ENCODE assay signal across 25 mouse cellular contexts in genomic region chr3:88361612-88362313, GRCm38 (mm10). TPM values are rescaled to one million over a fixed set of nuclear protein-coding genes. Genes with fewer than 3 reads are reported as not detected.
A peak's percentile ranks its signal among the peaks of the same experiment; 100 is the strongest.
DNase-seq lines count a peak whose midpoint lies in the region; ATAC-seq and TF ChIP-seq lines count a peak whose summit lies in the region.
"Had no signal": no experiment of that assay in that cellular context is flagged by ENCODE, and none has a peak within 500 bp of the region (broad histone marks: within the 10 kb centered on the region; RNA-seq: fewer than 3 reads in every experiment).

No protein-coding gene starts in this region.

- TF ChIP-seq EP300 in liver, embryonic 14.5 days (IDR thresholded peaks at IDR 0.05; ENCODE audit: low read depth) = no peak

- peak; percentile 47 for ATAC-seq in midbrain, postnatal 0 days (ENCODE audit: low FRiP score)
- no peak for ATAC-seq in liver, embryonic 14.5 days (ENCODE audit: insufficient read depth)
- ATAC-seq: midbrain, embryonic 13.5 days had no signal

- 82% methylated on average over 2 of the region's 2 CpGs for WGBS in midbrain, postnatal 0 days
- 85% methylated on average over 2 of the region's 2 CpGs for WGBS in midbrain, embryonic 10.5 days
- 85% methylated on average over 2 of the region's 2 CpGs for WGBS in liver, embryonic 14.5 days (ENCODE audit: insufficient replicate concordance)

- H3K9ac ChIP-seq in midbrain, postnatal 0 days (replicated peaks; ENCODE audit: low read length, poor library complexity, severe bottlenecking) = no peak overlapping the region
- H3K9ac ChIP-seq in liver, embryonic 14.5 days (replicated peaks) = no peak overlapping the region; the same call in 1 of the 2 replicates
- H3K9ac ChIP-seq: limb, embryonic 13.5 days; midbrain, embryonic 13.5 days had no signal

- peaks cover 51% of the 10 kb centered on the region for H3K36me3 ChIP-seq in midbrain, postnatal 0 days (ENCODE audit: insufficient read depth, low read length)
- peaks cover 63% of the 10 kb centered on the region for H3K36me3 ChIP-seq in midbrain, embryonic 10.5 days
- H3K36me3 ChIP-seq in liver, embryonic 14.5 days (replicated peaks; ENCODE audit: control insufficient read depth, insufficient read depth, low read depth) = peaks cover 55% of the 10 kb centered on the region

- H3K4me2 ChIP-seq in midbrain, postnatal 0 days (ENCODE audit: low read depth, low read length, poor library complexity, severe bottlenecking) = no peak overlapping the region
- no peak overlapping the region for H3K4me2 ChIP-seq in liver, embryonic 14.5 days (ENCODE audit: low read depth)
- H3K4me2 ChIP-seq: limb, embryonic 13.5 days; midbrain, embryonic 13.5 days had no signal

- DNase-seq in cerebellum, postnatal 10 days = peak; percentile 26 to 42
- no peak for DNase-seq in cerebellum, adult 9-10 months
- peak; percentile 40 for DNase-seq in layer of hippocampus, adult 11-12 months (ENCODE audit: low spot score)
- DNase-seq in layer of hippocampus, postnatal 25 days (ENCODE audit: extremely low spot score in 1 of 2, low spot score in 1 of 2) = no peak
- peak; percentile 19 for DNase-seq in midbrain, postnatal 0 days (ENCODE audit: low spot score)
- no peak for DNase-seq in midbrain, embryonic 10.5 days (ENCODE audit: low spot score)
- DNase-seq in liver, embryonic 14.5 days (ENCODE audit: low read depth in 3 of 3, low spot score in 3 of 3) = no peak
- DNase-seq in ovary, postnatal 10 days (ENCODE audit: low spot score) = no peak
- DNase-seq: adrenal gland, postnatal 14 days; embryo, embryonic 11 days; gastrocnemius, postnatal 10 days; heart, adult 18-20 months; heart, postnatal 4 days; kidney, adult 2 months; kidney, postnatal 10 days; retina, postnatal 1 day had no signal

- H3K4me1 ChIP-seq in midbrain, postnatal 0 days (ENCODE audit: insufficient read depth, low read length) = no peaks in the 10 kb centered on the region
- H3K4me1 ChIP-seq in midbrain, embryonic 10.5 days = peaks cover 22% of the 10 kb centered on the region
- H3K4me1 ChIP-seq in liver, embryonic 14.5 days (replicated peaks; ENCODE audit: control insufficient read depth in 2 of 2, insufficient read depth in 2 of 2, low read length in 1 of 2) = peaks cover 32 to 37% of the 10 kb centered on the region in 2 experiments

- no peak for TF ChIP-seq CTCF in midbrain, postnatal 0 days (IDR thresholded peaks at IDR 0.05)
- TF ChIP-seq CTCF in liver, embryonic 14.5 days (IDR thresholded peaks at IDR 0.05; ENCODE audit: low read depth) = no peak

- H3K27me3 ChIP-seq in midbrain, postnatal 0 days (ENCODE audit: insufficient read depth, low read length) = no peaks in the 10 kb centered on the region
- H3K27me3 ChIP-seq in midbrain, embryonic 10.5 days (ENCODE audit: low read depth, poor library complexity, severe bottlenecking) = peaks cover 34% of the 10 kb centered on the region
- peaks cover 17% of the 10 kb centered on the region for H3K27me3 ChIP-seq in liver, embryonic 14.5 days (ENCODE audit: control insufficient read depth, insufficient read depth, low read length)
- H3K27me3 ChIP-seq: CH12.LX had no signal

- H3K9me3 ChIP-seq in midbrain, postnatal 0 days (ENCODE audit: low read length) = no peaks in the 10 kb centered on the region
- H3K9me3 ChIP-seq in midbrain, embryonic 10.5 days (replicated peaks) = no peaks in the 10 kb centered on the region
- H3K9me3 ChIP-seq in liver, embryonic 14.5 days (ENCODE audit: control insufficient read depth, low read length) = no peaks in the 10 kb centered on the region
- H3K9me3 ChIP-seq: limb, embryonic 13.5 days; midbrain, embryonic 13.5 days had no signal

- no peak overlapping the region for H3K4me3 ChIP-seq in midbrain, postnatal 0 days (ENCODE audit: low read depth, low read length)
- H3K4me3 ChIP-seq in midbrain, embryonic 10.5 days = no peak overlapping the region
- H3K4me3 ChIP-seq in liver, embryonic 14.5 days (ENCODE audit: insufficient read depth in 1 of 2, low read depth in 2 of 2, low read length in 2 of 2) = no peak overlapping the region
- H3K4me3 ChIP-seq: limb, embryonic 13.5 days; midbrain, embryonic 13.5 days; myocyte had no signal

- H3K27ac ChIP-seq in midbrain, postnatal 0 days (ENCODE audit: low read depth, low read length) = peak overlapping the region; percentile 43; the same call in 1 of the 2 replicates
- H3K27ac ChIP-seq in midbrain, embryonic 10.5 days (replicated peaks) = no peak overlapping the region
- peak overlapping the region; percentile 80 for H3K27ac ChIP-seq in liver, embryonic 14.5 days
- H3K27ac ChIP-seq: limb, embryonic 13.5 days; macrophage; midbrain, embryonic 13.5 days had no signal

RNA-seq across cellular contexts. Expression of gene Paqr6, which starts 2.6 kb away (rescaled TPM):
- 10 to 100 TPM; 10.9 to 12.7 TPM for total RNA-seq in layer of hippocampus, postnatal 25 days (2021)
- 4.5 and 13.5 TPM in 2 replicates for total RNA-seq in midbrain, postnatal 0 days (2014; rRNA removed)
- polyA plus RNA-seq in midbrain, postnatal 0 days (2015; fragmentation: Nextera tagmentation; extraction: Ambion mirVana) = 6.6 and 7.1 TPM in 2 replicates
- polyA plus RNA-seq in midbrain, embryonic 10.5 days (2016; fragmentation: Nextera tagmentation; extraction: Ambion mirVana) = 0.65 TPM in 2 replicates
- 7.8 and 8.7 TPM in 2 replicates for polyA plus RNA-seq in liver, embryonic 14.5 days (2012; rRNA removed)
- 4.1 and 6.6 TPM in 2 replicates for polyA plus RNA-seq in liver, embryonic 14.5 days (2014; fragmentation: Nextera tagmentation; extraction: Ambion mirVana)
- total RNA-seq: MEL; neutrophil, adult 5-6 weeks had no signal
- polyA plus RNA-seq: macrophage, myocyte had no signal

RNA-seq across cellular contexts. Expression of gene Bglap3, which starts 10.8 kb away (rescaled TPM):
- under 1 TPM; 0.30 to 0.40 TPM for total RNA-seq in layer of hippocampus, postnatal 25 days (2021)
- 0.38 TPM in 1 of 2 replicates, not detected in the other for total RNA-seq in midbrain, postnatal 0 days (2014; rRNA removed)
- polyA plus RNA-seq in midbrain, postnatal 0 days (2015; fragmentation: Nextera tagmentation; extraction: Ambion mirVana) = not detected in 2 replicates
- polyA plus RNA-seq in midbrain, embryonic 10.5 days (2016; fragmentation: Nextera tagmentation; extraction: Ambion mirVana) = 0.27 TPM in 2 replicates
- polyA plus RNA-seq in liver, embryonic 14.5 days (2012; rRNA removed) = 0.27 and 0.38 TPM in 2 replicates
- 0.29 and 0.38 TPM in 2 replicates for polyA plus RNA-seq in liver, embryonic 14.5 days (2014; fragmentation: Nextera tagmentation; extraction: Ambion mirVana)
- total RNA-seq: heart, adult 18-20 months; heart, postnatal 4 days; MEL; neutrophil, adult 5-6 weeks had no signal
- polyA plus RNA-seq: heart, embryonic 14.5 days; limb, embryonic 13.5 days; macrophage; midbrain, embryonic 13.5 days had no signal

RNA-seq across cellular contexts. Expression of gene Bglap2, which starts 16.7 kb away (rescaled TPM):
- not detected for total RNA-seq in layer of hippocampus, postnatal 25 days (2021)
- total RNA-seq in midbrain, postnatal 0 days (2014; rRNA removed) = not detected in 2 replicates
- polyA plus RNA-seq in midbrain, postnatal 0 days (2015; fragmentation: Nextera tagmentation; extraction: Ambion mirVana) = 0.51 TPM in 1 of 2 replicates, not detected in the other
- not detected in 2 replicates for polyA plus RNA-seq in midbrain, embryonic 10.5 days (2016; fragmentation: Nextera tagmentation; extraction: Ambion mirVana)
- polyA plus RNA-seq in liver, embryonic 14.5 days (2012; rRNA removed) = not detected in 2 replicates
- polyA plus RNA-seq in liver, embryonic 14.5 days (2014; fragmentation: Nextera tagmentation; extraction: Ambion mirVana) = not detected in 2 replicates
- total RNA-seq: adrenal gland, postnatal 14 days; CH12.LX; heart, adult 18-20 months; heart, postnatal 4 days; left cerebral cortex, postnatal 10 days; MEL; neutrophil, adult 5-6 weeks had no signal
- polyA plus RNA-seq: heart, embryonic 14.5 days; kidney, adult 2 months; limb, embryonic 13.5 days; macrophage; midbrain, embryonic 13.5 days had no signal

RNA-seq across cellular contexts. Expression of gene Bglap, which starts 22.5 kb away (rescaled TPM):
- total RNA-seq in layer of hippocampus, postnatal 25 days (2021) = 1 to 10 TPM in 1 of 2 experiments, not detected in 1; 1.3 TPM
- not detected in 2 replicates for total RNA-seq in midbrain, postnatal 0 days (2014; rRNA removed)
- polyA plus RNA-seq in midbrain, postnatal 0 days (2015; fragmentation: Nextera tagmentation; extraction: Ambion mirVana) = not detected in 2 replicates
- polyA plus RNA-seq in midbrain, embryonic 10.5 days (2016; fragmentation: Nextera tagmentation; extraction: Ambion mirVana) = not detected in 2 replicates
- not detected in 2 replicates for polyA plus RNA-seq in liver, embryonic 14.5 days (2012; rRNA removed)
- not detected in 2 replicates for polyA plus RNA-seq in liver, embryonic 14.5 days (2014; fragmentation: Nextera tagmentation; extraction: Ambion mirVana)
- total RNA-seq: CH12.LX; heart, adult 18-20 months; heart, postnatal 4 days; MEL; neutrophil, adult 5-6 weeks had no signal
- polyA plus RNA-seq: heart, embryonic 14.5 days; kidney, adult 2 months; limb, embryonic 13.5 days; macrophage; midbrain, embryonic 13.5 days had no signal

RNA-seq across cellular contexts. Expression of gene Smg5, which starts 25.7 kb away (rescaled TPM):
- 10 to 100 TPM; 63.7 to 71.6 TPM for total RNA-seq in layer of hippocampus, postnatal 25 days (2021)
- 86.7 and 112 TPM in 2 replicates for total RNA-seq in midbrain, postnatal 0 days (2014; rRNA removed)
- 44.2 and 49.4 TPM in 2 replicates for polyA plus RNA-seq in midbrain, postnatal 0 days (2015; fragmentation: Nextera tagmentation; extraction: Ambion mirVana)
- polyA plus RNA-seq in midbrain, embryonic 10.5 days (2016; fragmentation: Nextera tagmentation; extraction: Ambion mirVana) = 84.5 and 89.8 TPM in 2 replicates
- polyA plus RNA-seq in liver, embryonic 14.5 days (2012; rRNA removed) = 33.6 and 36.6 TPM in 2 replicates
- 18.8 and 23.7 TPM in 2 replicates for polyA plus RNA-seq in liver, embryonic 14.5 days (2014; fragmentation: Nextera tagmentation; extraction: Ambion mirVana)

Comparison
In these comparisons a context has a peak if more than half of its experiments do, and no peak if none do; other contexts are left out.
1. DNase-seq: peak in cerebellum, postnatal 10 days (2 of 2), layer of hippocampus, adult 11-12 months (single experiment) and midbrain, postnatal 0 days (single experiment); none in cerebellum, adult 9-10 months (single experiment), layer of hippocampus, postnatal 25 days (0 of 2), midbrain, embryonic 10.5 days (single experiment), liver, embryonic 14.5 days (0 of 3) and ovary, postnatal 10 days (single experiment).